Mouse (Mus musculus): Measurements from ENCODE around the gene Sox5.

Gene Sox5

DNA sequence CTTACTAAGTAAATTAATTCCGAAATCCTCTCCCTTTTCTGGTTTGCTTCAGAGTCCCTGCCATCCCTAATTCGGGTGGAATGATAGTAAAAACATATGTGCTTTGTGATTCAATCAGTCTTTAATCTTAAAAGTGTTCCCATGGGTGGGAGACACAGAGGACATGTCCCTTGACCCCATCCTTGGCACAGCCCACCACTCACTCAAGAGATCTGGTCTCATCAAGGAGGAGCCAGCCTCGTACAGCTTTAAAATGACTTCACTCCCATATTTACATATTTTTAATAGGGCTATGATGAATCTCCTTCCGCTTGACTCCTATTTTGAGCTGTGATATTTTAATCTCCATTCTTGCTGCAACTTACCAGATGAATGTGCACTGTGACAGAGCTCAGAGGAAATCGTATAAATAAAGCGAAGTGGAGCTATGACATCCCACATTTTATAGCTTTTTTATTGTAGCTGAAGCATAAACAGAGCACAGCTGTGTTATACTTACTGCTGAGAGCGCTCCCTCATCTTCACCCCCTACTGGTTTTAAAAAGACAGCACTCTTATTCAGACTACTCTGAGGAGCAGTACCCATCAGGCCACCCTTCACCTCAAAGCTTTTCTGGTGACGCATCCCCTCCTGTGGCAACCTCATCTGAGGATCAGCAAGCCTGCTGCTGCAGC lies 185.1 kb downstream of the Sox5 start:
- in situ Hi-C loops (cut with MboI; ENCODE audit: low sequenced_read_pairs) = no loop called here

DNA sequence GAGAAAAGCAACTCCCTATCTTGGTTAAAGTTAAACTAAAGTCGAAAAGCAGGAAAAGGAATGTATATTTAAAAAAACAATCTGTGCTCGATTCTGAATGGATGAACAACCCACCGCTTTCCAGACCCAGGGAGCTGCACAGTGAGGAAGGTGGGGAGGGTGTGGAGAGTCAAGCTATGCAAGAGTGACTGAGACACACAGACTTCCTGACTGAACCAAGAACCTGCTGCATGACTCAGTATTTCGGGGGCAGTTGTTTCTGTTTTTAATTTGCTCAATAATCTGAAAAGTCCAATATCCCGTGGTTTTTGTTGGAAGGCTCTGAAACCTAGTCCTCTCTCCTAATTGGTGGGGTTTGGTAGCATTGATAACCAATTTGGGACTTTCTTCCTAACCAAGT lies 196.9 kb downstream of the Sox5 start:
- in situ Hi-C loops (cut with MboI; ENCODE audit: low sequenced_read_pairs) = no loop called here

DNA sequence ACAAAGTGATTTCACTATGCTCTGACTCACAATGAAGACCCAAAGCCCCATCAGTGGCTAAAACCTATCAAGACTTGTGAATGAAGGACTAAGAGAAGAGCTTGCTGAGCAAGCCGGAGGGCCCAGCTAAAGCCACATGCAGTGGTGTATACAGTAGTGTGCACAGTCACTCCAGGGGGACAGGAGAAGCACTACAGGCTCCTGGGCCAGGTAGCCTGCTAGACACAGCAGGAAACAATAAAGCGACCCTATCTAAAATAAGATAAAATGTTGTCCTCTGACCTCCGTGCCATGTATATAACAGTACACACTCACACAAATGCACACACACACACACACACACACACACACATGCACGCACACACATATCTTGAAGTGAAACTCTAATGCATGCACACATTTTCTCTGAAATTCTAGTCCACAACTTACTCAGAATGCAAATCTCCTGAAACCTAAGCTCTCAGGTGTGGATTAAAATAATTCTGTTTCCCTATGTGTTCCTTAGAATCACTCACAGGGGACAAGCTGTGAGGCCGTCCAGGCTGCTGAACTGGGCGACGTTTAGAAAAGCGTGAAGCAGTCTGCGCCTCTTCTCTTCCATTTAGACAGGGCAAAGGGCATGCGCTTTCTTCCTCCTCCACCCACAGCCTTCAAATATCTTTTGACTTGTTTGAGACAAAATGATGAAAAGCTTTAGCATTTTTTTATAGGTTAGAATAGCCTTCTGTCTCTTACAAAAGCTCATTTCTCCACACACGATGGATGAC lies 197.5 kb downstream of the Sox5 start:
- in situ Hi-C loops (cut with MboI; ENCODE audit: low sequenced_read_pairs) = no loop called here

DNA sequence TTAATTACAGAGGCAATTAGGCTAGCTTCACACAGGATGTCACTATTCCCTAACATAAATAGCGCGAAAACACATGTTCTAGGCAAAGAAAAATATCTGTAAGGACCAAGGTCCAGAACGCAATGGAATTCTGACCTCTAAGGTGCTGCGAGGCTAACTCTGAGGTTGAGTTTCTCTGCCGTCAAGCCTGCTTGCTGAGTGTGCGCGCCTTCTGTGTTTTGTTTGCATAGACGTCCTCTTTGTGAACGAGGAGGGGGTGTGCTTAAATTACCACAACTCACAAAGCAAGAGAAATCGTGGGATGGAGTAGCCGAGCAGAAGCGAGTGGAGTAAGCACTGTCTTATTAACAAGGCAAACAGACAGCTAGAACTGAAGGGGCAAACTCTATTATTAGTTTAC lies 202.5 kb downstream of the Sox5 start:
- in situ Hi-C loops (cut with MboI; ENCODE audit: low sequenced_read_pairs) = no loop called here

DNA sequence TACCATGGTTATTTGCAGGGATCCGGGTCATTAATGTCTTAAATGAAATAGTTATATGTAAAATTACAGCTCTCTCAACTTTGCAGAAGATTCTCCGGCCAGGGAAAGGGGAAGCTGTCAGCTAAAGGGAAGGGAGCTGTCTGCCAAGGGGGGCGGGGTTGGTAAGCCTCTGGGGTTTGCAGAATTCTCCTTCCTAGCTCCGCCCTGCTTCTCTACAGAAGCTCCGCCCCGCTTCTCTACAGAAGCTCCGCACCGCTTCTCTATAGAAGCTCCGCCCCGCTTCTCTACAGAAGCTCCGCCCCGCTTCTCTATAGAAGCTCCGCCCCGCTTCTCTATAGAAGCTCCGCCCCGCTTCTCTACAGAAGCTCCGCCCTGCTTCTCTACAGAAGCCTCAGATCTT lies 210.9 kb downstream of the Sox5 start:
- in situ Hi-C loops (cut with MboI; ENCODE audit: low sequenced_read_pairs) = no loop called here

DNA sequence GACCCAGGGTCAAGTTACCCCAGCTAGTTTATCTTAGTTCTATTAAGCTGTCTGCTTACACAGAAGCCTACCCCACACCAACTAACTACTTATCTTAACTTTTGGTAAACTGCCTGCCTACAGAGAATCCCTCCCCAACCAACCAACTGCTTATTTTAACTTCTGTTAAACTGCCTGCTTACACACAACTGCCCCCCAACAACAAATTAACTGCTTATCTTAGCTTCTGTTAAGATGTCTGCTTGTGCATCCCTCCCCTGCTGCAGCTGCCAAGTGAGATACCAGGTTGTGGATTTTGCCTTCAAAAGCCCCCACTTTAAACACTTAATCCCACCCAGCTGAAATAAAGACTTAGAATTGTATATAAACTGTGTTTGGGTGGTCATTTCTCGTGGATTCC lies 215.9 kb downstream of the Sox5 start:
- in situ Hi-C loops (cut with MboI; ENCODE audit: low sequenced_read_pairs) = no loop called here

DNA sequence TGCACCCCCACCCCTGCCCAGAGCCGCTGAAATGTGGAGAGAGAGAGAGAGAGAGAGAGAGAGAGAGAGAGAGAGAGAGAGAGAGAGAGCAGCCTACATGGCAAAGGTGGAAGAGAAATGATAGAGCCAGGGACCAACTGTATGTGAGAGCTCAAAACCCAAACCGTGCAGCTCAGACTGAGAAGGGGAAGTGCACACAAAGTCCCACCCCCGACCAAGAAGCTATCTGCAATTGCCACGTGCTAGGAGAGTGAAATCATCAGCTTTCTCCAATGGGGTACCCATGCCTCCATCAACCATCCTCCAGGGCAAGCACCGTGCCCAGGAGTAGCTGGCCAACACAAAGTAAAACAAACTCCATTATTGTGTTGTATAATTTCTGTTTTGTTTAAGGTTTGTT lies 220.1 kb downstream of the Sox5 start:
- in situ Hi-C loops (cut with MboI; ENCODE audit: low sequenced_read_pairs) = no loop called here

DNA sequence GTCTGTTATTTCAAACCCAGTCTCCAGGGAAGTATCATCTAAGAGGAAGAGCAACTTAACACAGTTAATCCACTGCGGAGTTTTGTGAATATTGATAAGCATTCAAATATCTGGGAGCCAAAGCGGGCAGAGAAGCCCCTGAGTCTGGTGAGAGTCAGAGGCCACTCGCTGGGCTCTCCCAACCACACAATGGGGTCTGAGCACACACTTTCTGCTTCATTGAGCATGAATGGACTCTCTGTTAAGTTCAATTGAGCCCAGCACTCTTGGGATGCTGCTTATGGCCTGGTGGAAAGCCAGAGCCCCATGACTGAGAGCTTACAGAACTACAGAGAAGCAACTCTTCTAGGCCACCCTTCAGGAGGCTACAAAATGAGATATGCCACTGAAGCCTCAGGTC lies 221.6 kb downstream of the Sox5 start:
- in situ Hi-C loops (cut with MboI; ENCODE audit: low sequenced_read_pairs) = no loop called here

DNA sequence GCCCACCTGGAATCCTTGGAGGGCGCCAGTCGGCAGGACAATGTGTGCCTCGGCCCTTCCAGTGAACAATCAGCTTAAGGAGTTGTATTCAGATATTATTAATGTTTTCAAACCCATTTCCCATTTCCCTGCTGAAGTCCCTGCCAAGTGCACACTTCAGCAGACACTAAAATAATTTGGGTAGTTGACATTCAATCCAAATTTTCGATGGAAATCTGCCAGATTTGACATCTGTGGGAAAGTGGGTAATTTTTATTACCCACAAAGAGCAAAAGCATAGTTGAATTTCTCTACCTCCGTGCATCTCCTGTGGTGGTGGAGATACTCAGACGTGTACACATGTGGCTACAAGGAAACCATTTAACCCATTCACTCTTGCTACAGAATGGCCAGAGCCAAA lies 228.3 kb downstream of the Sox5 start:
- in situ Hi-C loops (cut with MboI; ENCODE audit: low sequenced_read_pairs) = no loop called here

DNA sequence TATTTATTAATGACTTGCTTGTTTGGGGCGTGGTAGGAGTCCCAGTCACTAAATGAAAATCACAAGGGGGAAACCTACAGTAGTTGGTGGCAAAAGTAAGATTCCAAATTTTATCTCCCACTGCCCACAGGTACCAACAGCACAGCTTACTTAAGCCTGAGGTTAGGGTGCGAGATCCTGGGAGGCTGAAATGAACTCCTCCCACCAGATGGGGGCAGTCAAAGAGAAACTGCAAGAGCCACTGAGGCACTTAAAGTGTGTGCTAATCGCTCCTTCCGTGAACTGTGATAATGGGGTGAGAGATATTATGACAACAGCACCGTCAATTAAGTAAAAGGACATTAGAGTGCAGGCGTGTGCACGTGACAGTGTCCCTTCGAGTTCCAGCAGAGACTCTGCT lies 232.8 kb downstream of the Sox5 start:
- in situ Hi-C loops (cut with MboI; ENCODE audit: low sequenced_read_pairs) = no loop called here

DNA sequence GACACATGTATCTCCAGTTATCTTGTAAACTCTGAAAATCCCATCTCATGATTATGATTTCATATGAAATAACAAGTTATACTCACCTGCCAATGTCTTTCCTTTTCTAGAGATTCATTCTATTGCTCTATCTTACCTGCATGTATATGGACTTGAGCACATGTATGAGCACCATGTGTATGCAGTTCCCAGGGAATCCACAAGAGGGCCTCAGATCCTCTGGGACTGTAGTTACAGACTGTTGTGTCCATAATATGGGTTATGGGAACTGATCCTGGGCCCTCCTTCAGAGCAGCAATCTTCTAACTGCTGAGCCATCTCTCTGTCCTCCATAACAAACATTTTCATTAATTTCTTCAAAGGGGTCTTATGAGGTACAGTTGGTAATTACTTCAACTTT lies 234.6 kb downstream of the Sox5 start:
- in situ Hi-C loops (cut with MboI; ENCODE audit: low sequenced_read_pairs) = no loop called here

DNA sequence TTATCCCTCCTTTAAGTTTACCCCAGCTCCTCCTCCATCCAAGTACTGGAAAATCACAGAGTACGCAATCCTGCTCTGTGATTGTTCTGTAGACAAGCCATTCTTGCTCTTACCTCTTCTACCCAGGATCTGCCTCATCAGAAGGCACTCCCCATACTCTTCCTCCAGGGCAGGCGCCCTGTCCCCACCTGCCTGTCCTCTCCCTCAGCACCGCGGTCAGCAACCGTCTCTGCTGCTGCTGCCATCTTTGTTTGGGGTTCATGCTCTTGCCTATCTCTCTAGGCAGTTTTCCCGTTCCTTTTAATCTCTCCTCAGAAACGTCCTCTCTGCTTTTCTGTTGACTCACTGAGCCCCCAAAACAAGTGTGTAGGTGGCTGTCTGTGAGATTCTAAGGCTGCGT lies 236.2 kb downstream of the Sox5 start:
- in situ Hi-C loops (cut with MboI; ENCODE audit: low sequenced_read_pairs) = no loop called here

DNA sequence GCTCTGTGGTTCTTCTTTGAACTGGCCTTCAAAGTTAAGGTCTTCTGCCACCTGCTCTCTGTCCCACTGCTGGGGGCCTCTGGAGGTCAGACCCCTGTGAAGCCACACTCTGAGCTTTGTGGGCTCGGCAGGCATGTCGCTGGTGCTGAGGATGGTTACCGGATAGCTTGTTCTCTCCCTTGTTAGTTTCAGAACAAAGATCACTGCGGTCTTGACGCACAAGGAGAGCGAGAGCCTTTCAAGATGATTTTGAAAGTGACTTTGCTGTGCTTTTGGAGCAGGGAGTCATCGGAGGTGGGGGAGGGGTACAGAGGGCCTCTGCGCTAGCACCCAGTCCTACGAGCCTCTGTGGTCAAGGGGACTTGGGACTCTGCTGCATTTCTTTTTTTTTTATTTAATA lies 240.5 kb downstream of the Sox5 start:
- in situ Hi-C loops (cut with MboI; ENCODE audit: low sequenced_read_pairs) = no loop called here

DNA sequence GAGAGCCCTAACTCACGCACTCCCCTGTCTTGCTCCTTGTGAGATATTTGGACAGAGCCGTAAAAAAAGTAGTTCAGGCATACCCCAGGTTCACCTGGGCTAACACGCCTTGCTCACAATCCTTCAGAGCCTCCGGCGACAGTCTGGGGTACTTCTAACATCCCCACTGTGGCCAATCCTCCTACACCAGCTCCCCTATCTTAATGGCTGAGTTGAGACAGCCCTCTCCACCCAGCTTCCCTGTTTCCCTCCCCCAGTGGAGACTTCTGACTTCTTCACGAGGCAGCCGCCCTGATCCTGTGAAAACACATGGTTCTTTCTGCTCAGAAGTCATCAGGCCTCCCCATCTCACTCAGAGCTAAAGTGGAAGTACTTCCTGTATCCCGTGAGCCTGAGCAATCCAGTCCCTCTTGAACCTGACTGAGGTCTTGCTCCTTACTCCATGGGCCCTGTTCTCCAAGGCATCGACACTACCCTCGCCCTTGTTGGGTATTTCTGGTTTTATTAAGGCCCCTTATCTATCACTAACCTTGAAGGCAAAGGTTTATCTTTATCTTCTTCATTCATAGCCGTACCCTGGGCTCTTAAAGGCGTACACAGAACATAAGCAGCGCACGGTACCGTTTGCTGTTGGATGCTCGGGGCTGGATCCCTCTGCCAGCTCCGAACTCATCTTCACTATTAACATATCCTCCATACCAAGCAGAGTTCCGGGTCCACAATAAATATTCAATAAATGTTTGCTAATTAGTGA lies 242.2 kb downstream of the Sox5 start:
- in situ Hi-C loops (cut with MboI; ENCODE audit: low sequenced_read_pairs) = no loop called here

DNA sequence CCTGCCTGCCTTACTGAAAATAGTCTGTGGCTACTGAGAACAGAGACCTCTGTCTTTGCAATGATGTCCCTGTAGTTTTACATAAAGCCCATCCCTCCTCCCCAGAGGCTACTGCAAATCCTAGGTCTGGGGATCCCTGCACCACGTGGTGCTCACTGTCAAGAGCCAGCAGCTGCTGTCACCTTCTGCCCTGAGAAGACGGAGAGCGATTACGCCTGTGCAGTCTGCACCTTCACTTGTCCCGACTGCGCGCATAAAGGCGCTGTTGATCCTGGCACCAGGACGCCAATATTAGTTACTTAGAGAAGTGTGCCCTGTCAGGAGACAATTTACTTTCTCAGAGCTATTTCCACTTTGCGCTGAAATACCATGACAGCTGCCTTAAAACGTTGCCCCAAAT lies 258.3 kb downstream of the Sox5 start:
- in situ Hi-C loops (cut with MboI; ENCODE audit: low sequenced_read_pairs) = no loop called here

DNA sequence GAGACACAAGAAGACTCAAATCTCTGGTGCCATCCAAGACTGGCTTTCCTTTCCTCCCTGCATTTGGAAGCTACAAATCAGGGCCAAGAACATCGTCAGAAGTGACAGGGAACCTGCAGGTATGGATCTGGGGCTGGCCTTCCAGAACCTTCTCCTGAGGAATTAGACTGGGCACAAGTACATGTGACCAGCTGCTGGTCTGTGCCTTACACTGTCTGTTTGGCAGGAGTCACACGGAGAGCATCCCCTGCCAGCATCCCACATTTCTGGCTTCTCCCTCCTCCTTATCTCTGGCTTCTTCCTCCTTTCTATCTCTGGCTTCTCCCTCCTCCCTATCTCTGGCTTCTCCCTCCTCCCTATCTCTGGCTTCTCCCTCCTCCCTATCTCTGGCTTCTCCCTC lies 263.0 kb downstream of the Sox5 start:
- in situ Hi-C loops (cut with MboI; ENCODE audit: low sequenced_read_pairs) = no loop called here

DNA sequence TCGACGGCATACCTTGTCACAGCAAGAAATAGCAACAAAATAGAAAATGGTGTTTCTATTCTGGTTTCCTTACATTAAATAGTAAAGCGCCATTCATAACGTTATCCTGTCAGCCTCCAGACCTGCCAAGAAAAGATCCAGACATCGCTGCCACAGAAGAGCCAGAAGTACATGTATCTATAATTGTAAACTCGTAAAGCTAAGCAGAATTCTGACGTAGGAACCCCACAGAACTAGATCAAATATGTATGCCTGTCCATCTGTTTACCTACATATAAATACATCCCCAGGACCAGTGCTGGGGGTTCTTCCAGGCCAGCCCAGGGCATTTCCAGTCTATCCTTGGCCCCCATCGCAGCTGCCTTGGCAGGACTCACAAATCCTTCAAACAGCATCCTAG lies 265.9 kb downstream of the Sox5 start:
- in situ Hi-C loops (cut with MboI; ENCODE audit: low sequenced_read_pairs) = no loop called here

DNA sequence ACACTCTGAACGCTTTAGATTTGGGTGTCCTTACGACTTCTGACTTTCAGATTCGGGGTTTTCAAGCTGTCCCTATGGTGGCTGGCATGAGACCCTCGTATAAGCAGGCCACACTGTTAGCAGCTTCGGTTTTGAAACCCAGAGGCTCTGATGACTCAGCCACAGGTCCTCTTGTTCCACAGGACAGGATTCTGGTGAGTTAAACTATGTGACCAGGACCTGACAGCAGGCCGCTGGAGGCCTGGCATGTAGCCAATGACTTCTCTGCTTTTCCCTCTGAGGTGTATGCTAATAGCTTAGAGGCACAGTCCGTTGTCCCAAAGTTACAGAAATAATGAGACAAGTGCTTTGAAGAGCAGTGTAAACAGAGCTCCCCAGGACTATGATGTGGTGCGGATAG lies 268.0 kb downstream of the Sox5 start:
- in situ Hi-C loops (cut with MboI; ENCODE audit: low sequenced_read_pairs) = no loop called here

DNA sequence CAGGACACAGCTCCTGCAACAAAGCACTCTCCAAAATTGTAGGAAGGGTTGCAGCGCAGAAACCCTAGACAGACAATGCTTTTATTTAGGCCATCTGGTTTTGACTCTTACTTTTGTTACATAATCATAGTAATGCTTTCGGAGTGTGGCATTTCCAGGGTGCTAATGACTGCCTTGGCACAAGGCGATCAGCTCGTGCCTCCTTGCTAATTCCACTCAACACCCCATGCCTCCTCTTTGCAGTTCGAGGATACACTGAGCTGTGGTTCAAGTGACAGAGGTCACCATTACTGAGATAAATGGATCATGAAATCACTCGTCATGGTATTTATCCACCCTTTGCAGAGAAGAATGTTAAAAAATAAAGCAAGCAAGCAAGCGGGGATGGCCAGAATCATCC lies 269.9 kb downstream of the Sox5 start:
- in situ Hi-C loops (cut with MboI; ENCODE audit: low sequenced_read_pairs) = no loop called here

DNA sequence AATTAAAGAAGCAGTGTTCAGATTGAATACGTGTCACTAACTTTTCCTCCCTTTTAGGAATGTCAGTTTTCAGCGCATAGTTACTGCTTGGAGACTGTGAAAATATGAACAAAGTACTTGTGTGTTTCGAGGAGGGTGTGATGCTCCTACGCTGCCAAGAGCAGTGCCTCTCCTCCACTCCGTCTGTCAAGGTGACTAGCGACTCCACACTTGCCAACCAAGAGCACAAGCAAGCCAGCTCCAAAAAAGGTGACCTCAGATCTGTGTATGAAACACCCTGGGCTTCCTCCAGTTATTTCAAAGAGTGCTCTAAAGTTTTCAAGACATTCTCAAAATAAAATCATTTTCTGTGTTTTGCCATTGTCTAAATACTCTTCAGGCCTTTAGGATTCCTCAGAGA lies 271.6 kb downstream of the Sox5 start:
- in situ Hi-C loops (cut with MboI; ENCODE audit: low sequenced_read_pairs) = no loop called here

DNA sequence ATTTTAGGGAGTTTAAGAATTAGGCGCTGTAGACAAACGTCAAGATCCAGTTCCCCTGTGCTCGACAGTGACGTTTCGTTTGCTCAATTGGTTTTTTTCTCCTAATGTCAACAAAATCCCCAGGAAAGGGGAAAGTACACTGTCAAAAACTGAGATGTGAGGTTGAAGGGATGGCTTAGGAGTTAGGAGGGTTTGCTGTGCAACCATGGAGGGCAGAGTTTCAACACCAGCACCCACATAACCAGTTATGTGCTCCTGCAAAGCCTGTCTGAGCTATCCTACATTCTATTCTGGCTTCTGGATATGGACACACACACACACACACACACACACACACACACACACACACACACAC lies 277.6 kb downstream of the Sox5 start:
- in situ Hi-C loops (cut with MboI; ENCODE audit: low sequenced_read_pairs) = no loop called here
